Mouse (Mus musculus): ENCODE measurements around the gene Selenoo. TPM values are rescaled to one million over a fixed set of nuclear protein-coding genes. Genes with fewer than 3 reads are reported as not detected.

Selenoo gene
- polyA plus RNA-seq, 2 experiments: 7.4 to 8.9 TPM

- Histone ChIP-seq H3K27me3 (ENCODE audit: control insufficient read depth, insufficient read depth, low read length) (no peaks in the 10 kb centered on the region), H3K4me2 (ENCODE audit: low read depth) (peak overlapping the region; percentile 79), H3K4me3 (ENCODE audit: insufficient read depth in 1 of 2, low read depth in 2 of 2, low read length in 2 of 2) (peak overlapping the region; percentile 75 to 91), H3K4me1 (replicated peaks; ENCODE audit: control insufficient read depth in 2 of 2, insufficient read depth in 2 of 2, low read length in 1 of 2) (peaks cover 5 to 8% of the 10 kb centered on the region in 2 experiments; a peak in 3 of 4 replicates), H3K36me3 (replicated peaks; ENCODE audit: control insufficient read depth, insufficient read depth, low read depth) (peaks cover 4% of the 10 kb centered on the region; the same call in 1 of the 2 replicates), H3K9me3 (ENCODE audit: control insufficient read depth, low read length) (no peaks in the 10 kb centered on the region), H3K9ac (replicated peaks) (peak overlapping the region; percentile 89), H3K27ac (peak overlapping the region; percentile 10; the same call in 1 of the 2 replicates)
- no peak for TF ChIP-seq CTCF (IDR thresholded peaks at IDR 0.05; ENCODE audit: low read depth)
- no peak for TF ChIP-seq EP300 (IDR thresholded peaks at IDR 0.05; ENCODE audit: low read depth)
- no peak for DNase-seq (ENCODE audit: low read depth in 3 of 3, low spot score in 3 of 3)
- ATAC-seq (ENCODE audit: insufficient read depth): peak; percentile 70
- WGBS (ENCODE audit: insufficient replicate concordance): 2% methylated on average over 68 of the region's 68 CpGs
Measured at GRCm38 (mm10) chr15:89089248-89090051, 566 bp downstream of the Selenoo start.

GRCm38 (mm10) chr15:89090662-89091061 is 1.8 kb downstream of the Selenoo start:
- ATAC-seq (ENCODE audit: insufficient read depth) (no peak), DNase-seq (ENCODE audit: low read depth in 3 of 3, low spot score in 3 of 3) (no peak)
- no peak overlapping the region for H3K27ac ChIP-seq
- H3K27me3 ChIP-seq (ENCODE audit: control insufficient read depth, insufficient read depth, low read length): no peaks in the 10 kb centered on the region
- WGBS (ENCODE audit: insufficient replicate concordance): 81% methylated on average over 4 of the region's 4 CpGs
- peaks cover 11% of the 10 kb centered on the region for H3K36me3 ChIP-seq (replicated peaks; ENCODE audit: control insufficient read depth, insufficient read depth, low read depth)
- no peak overlapping the region for H3K4me3 ChIP-seq (ENCODE audit: insufficient read depth in 1 of 2, low read depth in 2 of 2, low read length in 2 of 2)
- TF ChIP-seq EP300 (IDR thresholded peaks at IDR 0.05; ENCODE audit: low read depth) (no peak), CTCF (IDR thresholded peaks at IDR 0.05; ENCODE audit: low read depth) (no peak)
- H3K9me3 ChIP-seq (ENCODE audit: control insufficient read depth, low read length): no peaks in the 10 kb centered on the region
- no peak overlapping the region for H3K4me2 ChIP-seq (ENCODE audit: low read depth)
- peaks cover 5 to 8% of the 10 kb centered on the region in 2 experiments; a peak in 3 of 4 replicates for H3K4me1 ChIP-seq (replicated peaks; ENCODE audit: control insufficient read depth in 2 of 2, insufficient read depth in 2 of 2, low read length in 1 of 2)
- H3K9ac ChIP-seq (replicated peaks): no peak overlapping the region

GRCm38 (mm10) chr15:89092181-89092580 is 3.3 kb downstream of the Selenoo start:
- Histone ChIP-seq H3K9me3 (ENCODE audit: control insufficient read depth, low read length) (no peaks in the 10 kb centered on the region), H3K4me1 (replicated peaks; ENCODE audit: control insufficient read depth in 2 of 2, insufficient read depth in 2 of 2, low read length in 1 of 2) (peaks cover 5 to 8% of the 10 kb centered on the region in 2 experiments; a peak in 3 of 4 replicates), H3K27me3 (ENCODE audit: control insufficient read depth, insufficient read depth, low read length) (no peaks in the 10 kb centered on the region), H3K36me3 (replicated peaks; ENCODE audit: control insufficient read depth, insufficient read depth, low read depth) (peaks cover 15% of the 10 kb centered on the region), H3K4me2 (ENCODE audit: low read depth) (no peak overlapping the region), H3K27ac (no peak overlapping the region), H3K9ac (replicated peaks) (no peak overlapping the region), H3K4me3 (ENCODE audit: insufficient read depth in 1 of 2, low read depth in 2 of 2, low read length in 2 of 2) (no peak overlapping the region)
- 69% methylated on average over 5 of the region's 5 CpGs for WGBS (ENCODE audit: insufficient replicate concordance)
- ATAC-seq (ENCODE audit: insufficient read depth): no peak
- no peak for DNase-seq (ENCODE audit: low read depth in 3 of 3, low spot score in 3 of 3)
- TF ChIP-seq CTCF (IDR thresholded peaks at IDR 0.05; ENCODE audit: low read depth): no peak
- TF ChIP-seq EP300 (IDR thresholded peaks at IDR 0.05; ENCODE audit: low read depth): no peak

- no peaks in the 10 kb centered on the region for H3K4me1 ChIP-seq (replicated peaks; ENCODE audit: control insufficient read depth in 2 of 2, insufficient read depth in 2 of 2, low read length in 1 of 2)
- DNase-seq (ENCODE audit: low read depth in 3 of 3, low spot score in 3 of 3) (no peak), ATAC-seq (ENCODE audit: insufficient read depth) (no peak)
- H3K4me2 ChIP-seq (ENCODE audit: low read depth): no peak overlapping the region
- peaks cover 50% of the 10 kb centered on the region for H3K36me3 ChIP-seq (replicated peaks; ENCODE audit: control insufficient read depth, insufficient read depth, low read depth)
- TF ChIP-seq EP300 (IDR thresholded peaks at IDR 0.05; ENCODE audit: low read depth): no peak
- 82% methylated on average over 5 of the region's 5 CpGs for WGBS (ENCODE audit: insufficient replicate concordance)
- H3K4me3 ChIP-seq (ENCODE audit: insufficient read depth in 1 of 2, low read depth in 2 of 2, low read length in 2 of 2): no peak overlapping the region
- no peaks in the 10 kb centered on the region for H3K9me3 ChIP-seq (ENCODE audit: control insufficient read depth, low read length)
- no peak overlapping the region for H3K9ac ChIP-seq (replicated peaks)
- H3K27ac ChIP-seq: no peak overlapping the region
- no peaks in the 10 kb centered on the region for H3K27me3 ChIP-seq (ENCODE audit: control insufficient read depth, insufficient read depth, low read length)
Measured at GRCm38 (mm10) chr15:89097450-89097849, 8.6 kb downstream of the Selenoo start.

GRCm38 (mm10) chr15:89098616-89099015 is 9.7 kb downstream of the Selenoo start:
- TF ChIP-seq CTCF (IDR thresholded peaks at IDR 0.05; ENCODE audit: low read depth) (no peak), EP300 (IDR thresholded peaks at IDR 0.05; ENCODE audit: low read depth) (no peak)
- H3K4me3 ChIP-seq (ENCODE audit: insufficient read depth in 1 of 2, low read depth in 2 of 2, low read length in 2 of 2): no peak overlapping the region
- no peaks in the 10 kb centered on the region for H3K4me1 ChIP-seq (replicated peaks; ENCODE audit: control insufficient read depth in 2 of 2, insufficient read depth in 2 of 2, low read length in 1 of 2)
- WGBS (ENCODE audit: insufficient replicate concordance): 83% methylated on average over 7 of the region's 7 CpGs
- no peaks in the 10 kb centered on the region for H3K27me3 ChIP-seq (ENCODE audit: control insufficient read depth, insufficient read depth, low read length)
- H3K27ac ChIP-seq: no peak overlapping the region
- DNase-seq (ENCODE audit: low read depth in 3 of 3, low spot score in 3 of 3) (no peak), ATAC-seq (ENCODE audit: insufficient read depth) (no peak)
- H3K36me3 ChIP-seq (replicated peaks; ENCODE audit: control insufficient read depth, insufficient read depth, low read depth): peaks cover 56% of the 10 kb centered on the region
- H3K4me2 ChIP-seq (ENCODE audit: low read depth): no peak overlapping the region
- no peaks in the 10 kb centered on the region for H3K9me3 ChIP-seq (ENCODE audit: control insufficient read depth, low read length)
- H3K9ac ChIP-seq (replicated peaks): no peak overlapping the region
